Mouse (Mus musculus) left cerebral cortex, adult 6 months (tissue): ENCODE data around the gene Cpvl. TPM values are rescaled to one million over a fixed set of nuclear protein-coding genes. Genes with fewer than 3 reads are reported as not detected.

Experiments
- long read RNA-seq, 2 experiments: library from polyadenylated mRNA; unstranded; transcript quantifications; one replicate each; pipeline ENCODE4 v2.0.0; 2019 to 2020
- polyA plus RNA-seq: library from polyadenylated mRNA; unstranded; fragments of <200 nt; fragmentation: Nextera tagmentation; gene quantifications from 2 replicates; pipeline ENCODE4 v1.2.3, GENCODE M21; 2021

The Cpvl gene
- polyA plus RNA-seq = 0.11 TPM in 1 of 2 replicates, not detected in the other
- long read RNA-seq, experiment 1 = 0 reads
- long read RNA-seq, experiment 2, partial matches to known transcripts = 0 of 1 reads
- long read RNA-seq, experiment 2, other reads (novel, unspliced or antisense) = 1 of 1 reads

DNA sequence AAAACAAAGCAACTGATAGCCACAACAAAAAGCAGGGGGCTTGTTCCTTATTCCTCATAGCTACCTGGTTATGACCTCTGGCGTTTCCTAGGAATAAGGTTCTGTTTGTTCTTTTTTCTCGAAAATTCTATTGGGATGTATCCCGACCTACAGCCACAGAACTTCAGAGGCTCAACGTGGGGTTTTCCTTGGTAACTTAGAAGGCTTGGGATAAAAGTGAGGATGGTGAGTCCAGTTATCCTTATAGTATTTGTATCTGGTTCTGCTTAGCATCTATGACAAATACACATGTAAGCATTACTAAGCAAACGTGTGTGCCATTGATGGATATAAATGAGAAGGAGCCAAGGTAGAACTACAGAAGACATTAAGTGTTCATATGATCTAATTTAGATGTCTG is at the start of gene Cpvl:
Gene Cpvl, minus strand, starts transcription at position 101 of the 400 bp plus-strand sequence.

Other genes with a start within 250 kb of the Cpvl start
- 12.2 and 16.5 TPM in 2 replicates for gene Tril, start 157.8 kb downstream of the Cpvl start, polyA plus RNA-seq
- gene Chn2, start 60.9 kb upstream of the Cpvl start, polyA plus RNA-seq = 32.1 and 37.2 TPM in 2 replicates